Mouse (Mus musculus) forebrain, postnatal 0 days (tissue): ENCODE results near the gene Kcnh1. TPM values are rescaled to one million over a fixed set of nuclear protein-coding genes. Genes with fewer than 3 reads are reported as not detected.

Source experiments
- ATAC-seq: fragments of 200-750 bp; cut with Nextera tagmentation; 2 replicates; pipeline ENCODE4 v1.8.0; 2017; ENCODE audit warnings: mild to moderate bottlenecking, moderate library complexity
- DNase-seq: peaks from one replicate; pipeline ENCODE4 v3.0.0-alpha.2; 2015
- H3K27ac ChIP-seq: fragments of 300-500 bp; sonication (generic); 2 replicates; pipeline ENCODE4 v1.5.1; 2014; ENCODE audit warnings: low read depth, mild to moderate bottlenecking, antibody characterized with exemption, low read length, moderate library complexity, mixed read lengths
- H3K27me3 ChIP-seq: fragments of 300-500 bp; sonication (generic); 2 replicates; pipeline ENCODE4 v1.6.1; 2014; ENCODE audit warnings: mild to moderate bottlenecking, low read length, mixed read lengths; ENCODE audit not compliant: insufficient read depth
- H3K36me3 ChIP-seq: fragments of 300-500 bp; sonication (generic); 2 replicates; pipeline ENCODE4 v1.6.1; 2014; ENCODE audit warnings: mild to moderate bottlenecking, moderate library complexity; ENCODE audit not compliant: insufficient read depth
- H3K4me1 ChIP-seq: fragments of 300-500 bp; sonication (generic); 2 replicates; pipeline ENCODE4 v1.6.1; 2014; ENCODE audit warnings: antibody characterized with exemption; ENCODE audit not compliant: insufficient read depth
- H3K4me2 ChIP-seq: fragments of 300-500 bp; sonication (generic); 2 replicates; pipeline ENCODE4 v1.6.1; 2014; ENCODE audit warnings: low read depth, mild to moderate bottlenecking, moderate library complexity
- H3K4me3 ChIP-seq: fragments of 300-500 bp; sonication (generic); 2 replicates; pipeline ENCODE4 v1.5.1; 2014; ENCODE audit warnings: low read depth, low read length, mixed read lengths
- H3K9ac ChIP-seq: fragments of 300-500 bp; sonication (generic); 2 replicates; pipeline ENCODE4 v1.6.1; 2014; ENCODE audit warnings: mild to moderate bottlenecking
- H3K9me3 ChIP-seq: fragments of 300-500 bp; sonication (generic); 2 replicates; pipeline ENCODE4 v1.6.1; 2016; ENCODE audit warnings: low read length
- CTCF ChIP-seq: sonication (generic); IDR thresholded peaks from 2 replicates; pipeline ENCODE4 v1.5.1; 2016; ENCODE audit warnings: antibody characterized with exemption, control low read depth, low read depth
- WGBS: fragments of 180-500 bp; shearing (Covaris S2); extraction: QIAGEN DNeasy Blood & Tissue Kit; methylation state at CpG from one replicate; pipeline ENCODE4 v1.1.7; 2014; 5-methylcytosine and 5-hydroxymethylcytosine counted together
- polyA plus RNA-seq: library from polyadenylated mRNA; unstranded; fragments of >200 nt; fragmentation: Nextera tagmentation; extraction: Ambion mirVana; gene quantifications from 2 replicates; pipeline ENCODE4 v1.2.1, GENCODE M21; 2015
- total RNA-seq: library from RNA; depleted of rRNA; stranded (reverse); fragments of >200 nt; gene quantifications from 2 replicates; pipeline ENCODE4 v1.2.3, GENCODE M21; 2014

Kcnh1 gene
- total and polyA plus RNA-seq, 2 experiments from 2014 or later: 2.3 to 5.7 TPM

DNA sequence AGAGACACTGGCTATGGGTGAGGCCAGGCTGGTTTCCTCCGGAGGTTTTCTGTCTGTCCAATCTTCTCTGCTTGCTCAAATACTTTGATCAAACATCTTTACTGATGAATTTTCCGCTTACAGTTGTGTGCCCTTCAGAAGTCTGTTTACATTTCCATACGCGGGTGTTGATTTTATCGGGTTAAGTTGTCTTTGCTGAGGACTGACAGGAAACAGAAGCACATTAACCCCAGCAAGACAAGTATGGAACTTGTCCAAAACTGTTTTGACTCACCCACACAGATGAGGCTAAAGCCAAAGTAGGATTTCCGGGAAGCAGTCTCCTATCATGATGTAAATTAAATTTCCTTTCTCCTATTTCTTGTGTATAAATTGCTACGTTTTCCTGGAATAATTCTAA is 286.1 kb downstream of the Kcnh1 start:
- H3K9ac ChIP-seq: no peak overlapping the region
- no peaks in the 10 kb centered on the region for H3K9me3 ChIP-seq
- no peaks in the 10 kb centered on the region for H3K4me1 ChIP-seq
- no peak for ATAC-seq
- 68% methylated on average over 7 of the region's 7 CpGs for WGBS
- no peak overlapping the region for H3K4me3 ChIP-seq
- H3K27me3 ChIP-seq: no peaks in the 10 kb centered on the region
- no peak for TF ChIP-seq CTCF
- DNase-seq: no peak
- no peaks in the 10 kb centered on the region for H3K36me3 ChIP-seq
- no peak overlapping the region for H3K4me2 ChIP-seq
- no peak overlapping the region for H3K27ac ChIP-seq

DNA sequence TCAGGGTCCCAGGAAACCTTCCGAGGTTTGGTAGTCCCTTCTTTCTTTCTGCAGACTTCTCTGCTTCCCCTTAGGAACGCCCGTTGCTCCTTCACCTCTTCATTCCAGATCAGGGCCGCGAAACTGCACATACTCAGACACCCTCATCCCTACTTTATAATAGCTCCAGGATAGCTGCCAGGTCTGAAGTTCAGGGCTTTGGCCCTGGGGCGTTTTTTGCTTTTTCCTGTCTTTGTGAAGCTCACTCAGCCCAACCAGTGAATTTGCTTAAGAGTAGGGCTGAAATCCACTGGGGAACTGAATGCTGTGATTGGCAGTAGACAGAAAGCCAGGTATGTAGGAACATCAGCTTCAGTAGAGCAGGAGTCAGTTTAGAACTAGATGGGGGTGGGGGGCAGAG is 287.0 kb downstream of the Kcnh1 start:
- ATAC-seq: no peak
- WGBS: 74% methylated on average over 6 of the region's 6 CpGs
- no peak for TF ChIP-seq CTCF
- H3K4me1 ChIP-seq: no peaks in the 10 kb centered on the region
- DNase-seq: no peak
- H3K27ac ChIP-seq: no peak overlapping the region
- H3K4me3 ChIP-seq: no peak overlapping the region
- H3K9me3 ChIP-seq: no peaks in the 10 kb centered on the region
- H3K27me3 ChIP-seq: no peaks in the 10 kb centered on the region
- H3K4me2 ChIP-seq: no peak overlapping the region
- H3K9ac ChIP-seq: no peak overlapping the region
- no peaks in the 10 kb centered on the region for H3K36me3 ChIP-seq

DNA sequence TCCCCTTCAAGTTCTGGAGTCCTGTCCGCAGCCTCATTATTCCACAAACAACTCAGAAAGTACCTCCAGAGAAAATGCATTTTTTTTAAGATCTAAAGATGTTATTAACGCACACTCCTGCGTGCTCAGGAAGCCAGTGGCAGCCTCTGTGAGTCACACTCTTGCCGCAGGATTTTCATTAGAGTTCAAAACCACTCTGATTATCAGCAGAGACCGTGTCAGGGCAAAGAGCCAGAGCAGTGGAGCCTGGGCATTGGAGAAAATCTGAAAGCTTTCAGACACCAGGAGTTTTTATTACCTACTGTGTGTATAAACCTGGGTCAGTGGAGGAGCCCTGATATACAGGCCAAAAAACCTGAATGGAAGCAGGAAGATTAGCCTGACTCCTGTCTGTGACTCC is 287.6 kb downstream of the Kcnh1 start:
- Histone ChIP-seq H3K27ac (no peak overlapping the region), H3K9ac (no peak overlapping the region), H3K9me3 (no peaks in the 10 kb centered on the region), H3K4me2 (no peak overlapping the region), H3K4me3 (no peak overlapping the region), H3K36me3 (no peaks in the 10 kb centered on the region), H3K4me1 (no peaks in the 10 kb centered on the region), H3K27me3 (no peaks in the 10 kb centered on the region)
- WGBS: 64% methylated on average over 5 of the region's 5 CpGs
- no peak for TF ChIP-seq CTCF
- ATAC-seq: no peak
- DNase-seq: no peak

GRCm38 (mm10) chr1:192480072-192480784 is 289.7 kb downstream of the Kcnh1 start:
- Histone ChIP-seq H3K27ac (no peak overlapping the region), H3K4me1 (no peaks in the 10 kb centered on the region), H3K4me3 (no peak overlapping the region), H3K36me3 (no peaks in the 10 kb centered on the region), H3K9me3 (no peaks in the 10 kb centered on the region), H3K27me3 (no peaks in the 10 kb centered on the region), H3K4me2 (no peak overlapping the region), H3K9ac (no peak overlapping the region)
- ATAC-seq (no peak), DNase-seq (no peak)
- no peak for TF ChIP-seq CTCF
- WGBS: 86% methylated on average over 8 of the region's 8 CpGs

GRCm38 (mm10) chr1:192481446-192481845 is 290.9 kb downstream of the Kcnh1 start:
- Histone ChIP-seq H3K4me3 (no peak overlapping the region), H3K4me1 (no peaks in the 10 kb centered on the region), H3K9me3 (no peaks in the 10 kb centered on the region), H3K27me3 (no peaks in the 10 kb centered on the region), H3K4me2 (no peak overlapping the region), H3K27ac (no peak overlapping the region), H3K9ac (no peak overlapping the region), H3K36me3 (no peaks in the 10 kb centered on the region)
- no peak for ATAC-seq
- no peak for TF ChIP-seq CTCF
- DNase-seq: no peak

- 67% methylated on average over 3 of the region's 3 CpGs for WGBS
- Histone ChIP-seq H3K9me3 (no peaks in the 10 kb centered on the region), H3K27ac (no peak overlapping the region), H3K4me3 (no peak overlapping the region), H3K27me3 (no peaks in the 10 kb centered on the region), H3K4me1 (no peaks in the 10 kb centered on the region), H3K4me2 (no peak overlapping the region), H3K9ac (no peak overlapping the region), H3K36me3 (no peaks in the 10 kb centered on the region)
- no peak for TF ChIP-seq CTCF
- DNase-seq (no peak), ATAC-seq (no peak)
Observed at GRCm38 (mm10) chr1:192485030-192485429, 294.5 kb downstream of the Kcnh1 start.

DNA sequence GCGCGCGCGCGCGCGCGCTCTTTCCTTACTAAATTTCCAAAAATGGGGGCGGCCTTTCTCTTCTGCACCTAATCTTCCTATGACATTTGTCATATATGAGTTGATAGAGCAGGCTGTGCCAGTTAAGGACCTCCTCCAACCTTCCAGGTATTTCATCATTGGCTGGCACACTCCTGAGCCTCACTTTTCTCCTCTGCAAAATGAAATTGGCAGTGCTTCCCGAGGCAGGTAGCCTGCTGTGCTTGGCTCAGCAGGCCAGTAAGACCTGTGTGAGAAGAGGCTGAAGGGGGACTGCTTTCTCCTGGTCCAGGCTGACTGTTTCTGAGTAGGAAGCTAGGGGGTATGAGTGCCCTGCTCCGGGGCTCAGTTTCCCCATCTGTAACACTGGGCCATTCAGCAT is 297.0 kb downstream of the Kcnh1 start:
- Histone ChIP-seq H3K4me3 (no peak overlapping the region), H3K27ac (no peak overlapping the region), H3K9me3 (no peaks in the 10 kb centered on the region), H3K4me1 (no peaks in the 10 kb centered on the region), H3K36me3 (no peaks in the 10 kb centered on the region), H3K9ac (no peak overlapping the region), H3K4me2 (no peak overlapping the region), H3K27me3 (no peaks in the 10 kb centered on the region)
- TF ChIP-seq CTCF: no peak
- DNase-seq (no peak), ATAC-seq (no peak)
- WGBS: 92% methylated on average over 11 of the region's 11 CpGs
